Mouse (Mus musculus) naive thymus-derived CD4-positive, alpha-beta T cell, adult 2 months (primary cell): ENCODE measurements around the gene March9.
"Not testable (repeated sequence)": the region's sequence is repeated elsewhere in the genome, so short reads cannot be mapped to it uniquely, and the experiment has no call there.

Experiments used
- DNase-seq: peaks from one replicate; pipeline ENCODE4 v3.0.0-alpha.2; 2011; ENCODE audit warnings: low read depth

The March9 gene

DNA sequence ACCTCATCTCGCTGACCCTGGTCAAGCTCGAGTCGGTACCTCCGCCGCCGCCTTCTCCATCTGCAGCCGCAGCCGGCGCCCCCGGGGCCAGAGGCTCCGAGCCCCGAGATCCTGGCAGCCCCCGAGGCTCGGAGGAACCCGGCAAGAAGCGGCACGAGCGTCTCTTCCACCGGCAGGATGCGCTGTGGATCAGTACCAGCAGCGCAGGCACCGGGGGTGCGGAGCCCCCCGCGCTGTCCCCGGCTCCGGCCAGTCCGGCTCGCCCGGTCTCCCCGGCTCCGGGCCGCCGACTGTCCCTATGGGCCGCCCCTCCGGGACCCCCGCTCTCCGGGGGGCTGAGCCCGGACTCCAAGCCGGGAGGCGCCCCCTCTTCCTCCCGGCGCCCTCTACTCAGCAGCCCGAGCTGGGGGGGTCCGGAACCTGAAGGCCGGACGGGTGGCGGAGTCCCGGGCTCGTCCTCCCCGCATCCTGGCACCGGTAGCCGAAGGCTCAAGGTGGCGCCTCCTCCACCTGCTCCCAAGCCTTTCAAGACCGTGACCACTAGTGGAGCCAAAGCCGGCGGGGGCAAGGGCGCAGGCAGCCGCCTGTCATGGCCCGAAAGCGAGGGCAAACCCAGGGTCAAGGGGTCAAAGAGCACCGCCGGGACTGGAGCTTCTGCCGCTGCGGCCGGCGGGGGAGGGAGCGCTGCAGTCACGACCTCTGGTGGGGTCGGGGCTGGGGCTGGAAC lies 19.8 kb upstream of the March9 start:
- DNase-seq = no peak

DNA sequence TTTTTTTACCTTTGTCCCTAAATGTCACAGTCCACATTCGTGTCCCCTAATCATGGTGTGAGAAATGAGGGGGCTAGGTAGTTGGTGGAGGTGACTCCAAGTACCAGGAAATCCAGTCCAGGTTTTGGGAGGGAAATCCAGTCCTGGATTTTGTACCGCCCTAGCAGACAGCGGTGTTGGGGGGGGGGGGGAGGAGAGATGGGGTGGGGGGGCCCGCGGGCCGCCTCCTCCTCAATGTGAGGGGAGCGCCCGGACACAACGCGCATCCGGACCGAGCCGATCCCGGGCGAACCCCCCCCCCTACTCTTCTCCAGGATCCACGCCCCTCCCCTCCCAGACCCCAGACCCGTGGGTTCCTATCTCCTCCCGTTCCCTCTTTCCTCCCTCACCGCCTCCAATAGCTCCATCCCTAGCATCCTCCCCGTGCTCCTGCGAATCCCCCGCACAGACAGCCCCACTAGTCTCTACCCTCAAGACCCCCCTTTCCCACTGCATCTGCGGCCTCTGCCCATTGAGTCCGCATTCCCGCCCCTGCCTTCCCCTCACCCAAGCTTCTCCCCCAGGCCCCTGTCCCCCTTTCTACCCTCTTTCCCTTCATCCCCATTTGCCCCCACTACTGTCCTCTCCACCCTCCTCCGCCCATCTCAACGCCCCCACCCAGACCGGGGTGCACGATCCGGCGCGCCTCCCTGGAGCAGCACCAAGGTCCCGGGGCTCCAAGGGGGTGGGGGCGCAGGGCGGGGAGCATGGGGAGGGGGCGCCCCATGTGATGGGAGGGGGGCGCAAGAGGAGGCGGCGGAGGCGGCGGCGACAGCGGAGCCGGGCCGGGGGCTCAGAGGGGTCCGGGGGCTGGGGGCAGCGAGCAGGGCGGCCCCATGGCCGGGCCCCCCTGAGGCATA lies 18.9 kb upstream of the March9 start:
- DNase-seq = no peak

DNA sequence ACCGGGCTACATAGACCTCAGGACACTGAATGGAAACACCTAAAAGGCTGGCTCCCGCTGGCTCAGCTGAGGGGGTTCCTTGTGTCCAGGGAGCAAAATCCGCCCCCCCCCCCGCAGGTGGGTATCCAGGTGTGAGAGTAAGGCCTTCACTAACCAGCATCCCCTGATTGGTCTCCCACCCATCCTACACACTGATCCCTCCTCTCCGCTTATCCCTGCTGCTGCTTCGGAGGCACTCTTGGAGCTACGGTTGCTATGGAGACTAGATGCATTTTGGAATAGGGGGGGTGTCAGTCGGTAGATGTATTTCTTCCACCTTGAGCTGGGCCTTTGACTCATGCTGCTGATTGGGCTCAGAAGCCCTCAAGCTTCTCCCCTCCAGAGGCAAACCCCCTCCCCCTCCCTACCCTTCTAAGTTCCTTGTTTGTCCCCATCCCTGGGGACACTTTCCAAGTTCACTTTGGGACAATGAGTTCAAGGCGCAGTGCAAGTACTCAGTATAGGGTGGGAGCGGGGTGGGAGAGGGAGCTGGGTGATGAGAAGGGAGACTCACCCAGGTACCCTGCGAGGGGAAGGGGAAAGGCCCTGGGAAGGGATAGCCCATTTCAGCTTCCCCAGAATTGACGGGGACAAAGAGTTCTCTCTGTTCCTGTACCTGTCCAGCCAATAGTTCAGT lies 18.2 kb upstream of the March9 start:
- DNase-seq = no peak

DNA sequence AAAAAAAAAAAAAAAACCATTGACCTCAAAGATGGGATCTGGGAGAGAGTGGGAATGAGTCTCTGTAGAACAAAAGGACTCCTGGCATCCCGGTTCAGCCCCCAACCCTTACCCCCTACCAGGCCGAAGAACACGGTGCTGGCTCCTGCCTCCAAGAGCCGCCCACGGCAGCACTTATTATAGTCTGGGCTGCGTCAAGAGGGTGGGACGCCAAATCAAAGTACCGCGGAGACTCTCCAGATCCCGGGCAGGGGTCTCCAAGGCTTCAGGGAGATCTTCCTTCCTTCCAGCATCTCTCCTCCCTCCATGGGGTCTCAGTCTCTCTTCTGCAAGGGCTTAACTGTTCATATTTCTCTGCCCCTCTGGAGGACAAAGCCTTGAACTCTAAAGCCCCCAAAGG lies 17.5 kb upstream of the March9 start:
- DNase-seq = no peak

DNA sequence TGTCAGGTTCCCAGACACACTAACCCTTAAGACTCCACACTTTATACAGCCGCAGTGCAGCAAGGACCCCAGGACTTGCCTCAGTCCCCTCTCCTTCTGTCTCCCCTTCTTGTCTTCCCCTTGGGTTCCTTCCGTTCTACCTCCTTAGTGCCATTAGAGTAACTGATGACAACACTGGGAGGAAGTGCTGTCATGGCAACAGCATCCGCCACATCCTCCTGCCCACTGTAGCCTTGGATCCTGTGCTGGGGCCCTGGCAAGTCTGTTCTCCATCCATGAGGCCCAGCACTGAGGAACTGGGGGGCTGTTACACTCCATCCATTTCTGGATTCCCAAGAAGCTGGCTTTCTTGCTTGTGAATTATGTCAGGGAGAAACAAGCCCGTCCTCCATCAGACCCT lies 16.1 kb upstream of the March9 start:
- peak; percentile 89 for DNase-seq

DNA sequence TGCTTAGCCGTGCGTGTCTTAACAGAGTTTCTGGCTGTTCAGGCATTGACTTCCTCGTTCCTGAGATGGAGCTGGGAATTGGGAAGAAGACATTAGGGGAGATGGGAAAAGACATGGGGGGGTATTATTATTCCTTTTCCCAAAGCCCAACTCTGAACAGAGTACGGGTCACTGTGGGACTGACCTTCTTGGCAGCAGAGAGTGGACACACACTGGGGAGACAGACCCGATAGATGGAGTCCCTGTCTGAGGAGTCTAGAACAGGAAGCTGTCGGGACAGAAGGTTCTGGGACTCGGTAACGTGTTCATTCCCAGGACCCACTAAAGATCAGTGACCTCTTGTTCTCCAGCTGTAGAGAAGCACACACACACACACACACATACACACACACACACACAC lies 15.7 kb upstream of the March9 start:
- no peak for DNase-seq

GRCm38 (mm10) chr10:127075080-127075479 lies 15.1 kb upstream of the March9 start, which contains the start of gene Agap2:
TSS of gene Agap2 (plus strand) at chr10:127075284.
- DNase-seq = peak; percentile 89

DNA sequence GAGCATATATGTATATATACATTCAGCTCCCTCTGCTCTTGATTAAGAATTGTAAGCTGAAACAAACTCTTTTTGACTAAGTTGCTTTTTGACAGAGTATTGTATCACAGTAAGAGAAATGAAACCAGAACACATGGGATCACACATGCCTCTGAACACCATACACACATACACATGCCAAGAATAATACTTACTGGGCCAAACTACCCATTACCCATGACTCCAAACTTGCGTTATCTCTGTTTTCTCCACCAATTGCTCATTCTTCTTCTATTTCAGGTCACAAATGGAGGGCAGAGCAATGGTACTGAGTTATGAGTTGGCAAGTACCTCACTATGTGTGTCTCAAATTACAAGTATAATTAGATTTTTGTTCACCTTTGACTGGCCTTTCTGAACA lies 14.0 kb upstream of the March9 start:
- DNase-seq = no peak

GRCm38 (mm10) chr10:127072969-127073368 lies 13.0 kb upstream of the March9 start:
- not testable (repeated sequence) for DNase-seq

DNA sequence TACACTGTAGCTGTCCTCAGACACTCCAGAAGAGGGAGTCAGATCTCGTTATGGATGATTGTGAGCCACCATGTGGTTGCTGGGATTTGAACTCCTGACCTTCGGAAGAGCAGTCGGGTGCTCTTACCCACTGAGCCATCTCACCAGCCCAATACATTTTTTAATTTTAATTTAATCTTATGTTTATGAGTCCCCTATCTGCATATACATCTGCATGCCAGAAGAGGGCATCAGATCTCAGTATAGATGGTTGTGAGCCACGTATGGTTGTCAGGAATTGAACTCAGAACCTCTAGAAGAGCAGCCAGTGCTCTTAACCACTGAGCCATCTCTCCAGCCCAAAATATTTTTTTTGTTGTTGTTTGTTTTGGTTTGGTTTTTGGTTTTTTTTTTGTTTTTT lies 12.3 kb upstream of the March9 start:
- not testable (repeated sequence) for DNase-seq

DNA sequence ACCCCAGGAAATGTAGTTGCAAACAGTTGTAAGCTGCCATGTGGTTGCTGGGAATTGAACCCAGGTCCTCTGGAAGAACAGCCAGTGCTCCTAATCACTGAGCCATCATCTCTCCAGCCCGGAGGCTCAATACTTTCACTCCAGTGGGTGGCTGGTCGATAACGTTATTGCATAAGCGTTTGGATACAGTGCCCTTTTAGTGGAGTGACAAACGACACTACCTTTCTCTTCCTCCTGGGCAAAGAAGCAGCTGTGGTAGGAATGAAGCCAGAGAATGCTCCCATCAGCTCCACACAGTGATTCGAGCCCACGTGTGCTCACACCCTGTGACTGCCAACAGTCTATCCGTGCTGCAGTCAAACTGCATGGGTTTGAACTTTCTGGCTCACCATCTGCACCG lies 11.2 kb upstream of the March9 start:
- DNase-seq = no peak

GRCm38 (mm10) chr10:127070190-127071121 lies 10.5 kb upstream of the March9 start, which contains the start of gene Tspan31:
TSS of gene Tspan31 (minus strand) at chr10:127070264.
- peak; percentile 75 for DNase-seq

DNA sequence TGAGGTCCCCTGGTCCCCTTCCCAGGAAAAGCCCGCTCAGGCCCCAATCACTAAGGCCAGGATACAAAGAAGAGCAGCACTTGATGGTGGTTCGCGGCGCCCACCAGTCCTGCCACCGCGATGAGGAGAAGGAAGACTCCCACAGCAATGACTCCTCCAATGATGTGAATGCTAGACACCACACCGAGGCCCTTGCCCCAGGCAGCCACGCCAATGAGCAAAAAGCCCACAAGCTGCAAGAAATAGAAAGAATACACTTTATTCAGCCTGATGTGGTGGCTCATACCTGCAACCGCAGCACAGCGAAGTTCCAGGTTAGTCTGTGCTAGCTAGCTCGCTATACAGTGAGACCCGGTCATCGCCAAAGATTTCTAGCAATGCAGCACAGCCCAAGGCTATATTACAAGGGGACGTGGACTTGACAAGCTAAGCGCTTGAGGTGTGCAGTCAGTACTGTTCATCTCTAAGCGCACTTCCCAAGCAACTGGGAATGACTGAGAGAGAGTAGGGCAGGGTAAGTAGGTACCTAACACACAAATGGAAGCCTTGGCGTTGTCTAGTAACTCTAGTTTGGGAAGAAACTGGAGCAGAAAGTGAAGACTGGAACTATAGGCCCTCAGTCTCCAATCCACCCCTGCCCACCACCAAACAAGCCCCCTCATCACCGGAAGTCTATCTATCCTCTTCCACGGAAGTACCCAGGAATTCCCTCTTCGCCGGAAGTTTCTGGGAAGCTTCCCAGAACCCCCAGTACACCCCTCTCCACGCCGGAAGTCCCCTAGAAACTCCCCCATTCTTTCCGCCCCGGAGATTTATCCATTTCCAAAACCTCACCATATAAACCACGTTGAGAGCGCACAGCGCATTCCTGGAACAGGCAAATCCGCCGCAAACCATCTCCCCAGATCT lies 9.6 kb upstream of the March9 start:
- no peak for DNase-seq

DNA sequence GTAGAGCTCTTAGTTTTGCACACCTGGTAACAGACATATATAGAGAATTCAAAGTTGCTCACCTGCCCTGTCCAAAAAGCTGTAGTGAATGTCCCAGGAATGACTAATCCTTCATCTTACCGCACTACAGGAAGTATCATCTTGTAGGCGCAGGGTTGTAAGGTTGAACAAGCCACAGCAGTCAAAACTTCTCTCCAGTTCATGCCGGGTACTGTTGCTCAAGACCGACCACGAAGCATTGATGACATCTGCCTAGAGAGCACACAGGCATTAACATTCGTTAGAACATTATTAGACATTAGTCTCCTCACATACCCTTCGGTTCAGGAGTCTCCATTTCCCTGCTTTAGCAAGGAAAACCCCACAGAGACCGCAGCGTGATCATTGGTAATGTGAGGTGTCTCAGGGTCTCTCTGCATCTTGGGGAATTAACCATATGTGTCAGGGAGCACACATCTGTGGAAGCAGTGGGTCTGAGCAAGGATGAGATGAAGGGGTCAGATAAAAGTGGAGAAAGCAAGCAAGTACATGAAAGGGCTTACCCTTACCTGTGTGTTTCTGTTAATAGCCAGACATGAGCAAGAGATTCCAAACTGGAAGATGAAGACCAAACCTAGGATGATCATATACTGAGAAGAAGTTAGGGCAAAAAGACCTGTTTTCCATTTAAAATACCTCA lies 8.5 kb upstream of the March9 start:
- no peak for DNase-seq

DNA sequence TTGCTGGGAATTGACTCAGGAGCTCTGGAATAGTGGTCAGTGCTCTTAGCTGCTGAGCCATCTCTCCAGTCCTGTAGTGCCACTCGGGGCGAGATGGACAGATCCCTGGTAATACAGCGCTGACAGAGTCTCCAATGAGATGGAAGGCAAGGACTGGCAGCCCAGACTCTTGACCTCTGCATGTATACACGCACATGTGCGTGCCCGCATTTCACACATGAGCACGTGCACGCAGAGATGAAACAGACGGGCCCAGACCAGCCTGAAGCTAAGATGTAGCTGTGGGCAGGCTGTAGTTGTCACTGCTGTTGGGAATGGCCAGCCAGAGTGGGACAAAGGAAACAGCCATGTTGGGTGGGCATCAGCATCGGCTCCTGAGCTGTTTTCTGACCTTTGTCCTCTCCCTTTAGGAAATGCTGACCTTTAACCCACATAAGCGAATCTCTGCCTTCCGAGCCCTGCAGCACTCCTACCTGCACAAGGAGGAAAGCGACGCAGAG lies 6.6 kb upstream of the March9 start:
- no peak for DNase-seq

GRCm38 (mm10) chr10:127065981-127066380 lies 6.0 kb upstream of the March9 start:
- DNase-seq = no peak

DNA sequence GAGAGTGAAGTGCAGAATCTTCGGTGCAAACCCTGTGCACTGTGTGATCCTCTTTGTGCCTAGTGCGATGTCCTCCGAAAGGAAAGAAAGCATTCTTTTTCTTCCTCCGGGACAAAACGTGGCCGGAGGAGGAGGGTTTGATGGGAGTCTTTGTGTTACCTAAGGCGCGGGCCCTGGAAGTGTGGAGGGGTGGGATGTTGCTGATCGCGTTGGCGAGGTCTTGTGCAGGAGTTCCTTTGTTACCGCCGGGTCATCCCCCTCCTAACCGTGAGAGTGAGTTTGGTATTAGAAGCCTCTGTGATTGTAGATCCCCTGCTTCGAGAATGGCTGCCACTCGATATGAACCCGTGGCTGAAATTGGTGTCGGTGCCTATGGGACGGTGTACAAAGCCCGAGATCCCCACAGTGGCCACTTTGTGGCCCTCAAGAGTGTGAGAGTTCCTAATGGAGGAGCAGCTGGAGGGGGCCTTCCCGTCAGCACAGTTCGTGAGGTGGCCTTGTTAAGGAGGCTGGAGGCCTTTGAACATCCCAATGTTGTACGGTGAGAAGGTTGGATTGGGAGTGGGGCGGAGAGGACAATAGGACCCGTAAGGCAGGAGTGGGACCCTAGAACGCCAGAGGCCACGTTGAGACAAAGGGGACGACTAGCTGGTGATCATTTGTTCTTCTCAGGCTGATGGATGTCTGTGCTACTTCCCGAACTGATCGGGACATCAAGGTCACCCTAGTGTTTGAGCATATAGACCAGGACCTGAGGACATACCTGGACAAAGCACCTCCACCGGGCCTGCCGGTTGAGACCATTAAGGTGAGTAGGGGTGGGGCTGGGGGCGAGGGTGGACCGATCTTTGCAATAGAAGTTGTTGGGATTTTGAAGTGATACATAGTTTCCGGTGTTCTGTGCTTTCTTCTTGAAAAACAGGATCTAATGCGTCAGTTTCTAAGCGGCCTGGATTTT lies 4.2 kb upstream of the March9 start:
- DNase-seq = peak; percentile 46

- peak; percentile 98 for DNase-seq
These were observed 3.4 kb upstream of the March9 start, which contains the start of gene Cdk4 for GRCm38 (mm10) chr10:127063239-127063872. TSS of gene Cdk4 (plus strand) at chr10:127063534.
